Mouse (Mus musculus): ENCODE data around the gene Foxq1. TPM values are rescaled to one million over a fixed set of nuclear protein-coding genes. Genes with fewer than 3 reads are reported as not detected.
A peak's percentile ranks its signal among the peaks of the same experiment; 100 is the strongest.

Gene Foxq1
- polyA plus RNA-seq, 1 experiment from 2014 or later = 2.1 TPM

DNA sequence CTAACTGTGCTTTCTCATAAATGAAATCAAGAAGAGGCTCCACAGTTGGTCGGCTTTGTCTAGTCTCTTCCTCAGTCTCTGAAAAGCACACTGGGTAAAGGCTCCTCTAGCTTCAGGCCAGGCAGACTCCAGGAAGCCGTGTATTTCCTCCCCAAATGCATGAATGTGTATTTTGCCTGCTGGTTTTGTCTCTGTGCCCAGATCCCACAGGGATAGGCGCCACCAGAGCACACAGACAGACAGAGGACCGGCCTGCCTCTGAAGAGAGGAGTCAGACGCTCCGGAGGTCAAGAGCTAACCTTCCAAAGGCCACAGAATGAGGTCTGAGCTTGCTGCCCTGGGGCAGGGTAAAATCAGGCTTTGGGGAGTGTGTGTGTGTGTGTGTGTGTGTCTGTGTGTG, 21.6 kb downstream of the Foxq1 start:
- no peak for ATAC-seq
- H3K36me3 ChIP-seq = no peaks in the 10 kb centered on the region
- no peak overlapping the region for H3K4me2 ChIP-seq (replicated peaks)
- H3K27me3 ChIP-seq (replicated peaks) = no peaks in the 10 kb centered on the region
- WGBS = 42% methylated on average over 6 of the region's 6 CpGs
- 0 out of 2 replicates have a peak, but pooled peaks cover 4% of the 10 kb centered on the region for H3K4me1 ChIP-seq (replicated peaks)
- H3K4me3 ChIP-seq (replicated peaks) = no peak overlapping the region
- H3K9me3 ChIP-seq = no peaks in the 10 kb centered on the region
- H3K9ac ChIP-seq = no peak overlapping the region
- H3K27ac ChIP-seq = no peak overlapping the region

GRCm38 (mm10) chr13:31578389-31578788, 22.5 kb downstream of the Foxq1 start:
- peak; percentile 94 for ATAC-seq
- Histone ChIP-seq H3K4me1 (replicated peaks) (0 out of 2 replicates have a peak, but pooled peaks cover 4% of the 10 kb centered on the region), H3K9ac (no peak overlapping the region), H3K4me2 (replicated peaks) (no peak overlapping the region), H3K36me3 (no peaks in the 10 kb centered on the region), H3K4me3 (replicated peaks) (no peak overlapping the region), H3K27ac (no peak overlapping the region), H3K27me3 (replicated peaks) (no peaks in the 10 kb centered on the region), H3K9me3 (no peaks in the 10 kb centered on the region)
- 49% methylated on average over 10 of the region's 10 CpGs for WGBS

GRCm38 (mm10) chr13:31579866-31580265, 23.9 kb downstream of the Foxq1 start:
- Histone ChIP-seq H3K4me2 (replicated peaks) (no peak overlapping the region), H3K27me3 (replicated peaks) (no peaks in the 10 kb centered on the region), H3K27ac (no peak overlapping the region), H3K4me1 (replicated peaks) (0 out of 2 replicates have a peak, but pooled peaks cover 4% of the 10 kb centered on the region), H3K4me3 (replicated peaks) (no peak overlapping the region), H3K9ac (no peak overlapping the region), H3K9me3 (no peaks in the 10 kb centered on the region), H3K36me3 (no peaks in the 10 kb centered on the region)
- ATAC-seq = peak; percentile 79
- WGBS = 50% methylated on average over 9 of the region's 9 CpGs

DNA sequence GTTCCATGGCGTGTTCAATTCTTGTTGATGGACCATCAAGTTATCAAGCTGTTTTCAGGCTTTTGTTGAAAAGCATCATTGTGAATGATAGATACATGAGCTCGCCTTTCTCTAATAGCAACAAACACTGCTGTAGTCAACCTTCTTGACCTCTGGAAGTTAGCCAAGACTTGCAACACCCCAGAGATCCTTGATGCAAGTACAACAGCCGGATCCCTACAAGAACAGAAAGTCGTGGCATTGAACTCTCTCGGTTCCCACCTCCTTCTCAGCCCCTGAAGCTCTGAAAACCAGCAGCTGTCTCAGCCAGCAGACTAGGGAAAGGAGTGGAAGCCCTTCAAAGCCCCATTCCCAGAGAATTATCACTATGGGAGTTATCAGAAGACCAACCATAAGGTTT, 31.4 kb downstream of the Foxq1 start:
- H3K9me3 ChIP-seq = no peaks in the 10 kb centered on the region
- no peak for ATAC-seq
- no peaks in the 10 kb centered on the region for H3K27me3 ChIP-seq (replicated peaks)
- WGBS = 55% methylated on average over 5 of the region's 5 CpGs
- no peak overlapping the region for H3K4me2 ChIP-seq (replicated peaks)
- H3K36me3 ChIP-seq = no peaks in the 10 kb centered on the region
- H3K27ac ChIP-seq = no peak overlapping the region
- no peak overlapping the region for H3K4me3 ChIP-seq (replicated peaks)
- no peaks in the 10 kb centered on the region for H3K4me1 ChIP-seq (replicated peaks)
- H3K9ac ChIP-seq = no peak overlapping the region

DNA sequence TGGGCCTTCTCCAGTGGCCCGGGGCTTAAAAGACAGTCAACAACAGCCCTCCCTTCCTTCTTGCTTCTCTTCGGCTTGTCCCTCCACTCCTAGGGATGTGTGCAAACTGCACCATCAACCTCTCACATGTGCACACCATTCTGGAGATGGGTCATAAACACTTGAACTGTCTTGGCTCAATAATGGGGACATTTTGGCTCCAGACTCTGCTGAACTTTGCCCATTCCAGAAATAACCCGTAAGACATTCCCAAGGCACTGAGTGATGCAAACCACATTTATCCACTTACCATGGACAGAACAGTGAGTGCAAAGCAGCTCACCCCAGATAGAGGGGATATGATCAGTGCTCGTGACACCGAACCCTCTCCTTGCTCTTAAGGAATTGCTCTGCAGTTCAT, 43.6 kb downstream of the Foxq1 start:
- 78% methylated on average over 5 of the region's 5 CpGs for WGBS
- no peak overlapping the region for H3K4me3 ChIP-seq (replicated peaks)
- ATAC-seq = no peak
- no peak overlapping the region for H3K27ac ChIP-seq
- H3K36me3 ChIP-seq = no peaks in the 10 kb centered on the region
- H3K27me3 ChIP-seq (replicated peaks) = no peaks in the 10 kb centered on the region
- no peak overlapping the region for H3K4me2 ChIP-seq (replicated peaks)
- no peak overlapping the region for H3K9ac ChIP-seq
- H3K9me3 ChIP-seq = no peaks in the 10 kb centered on the region
- no peaks in the 10 kb centered on the region for H3K4me1 ChIP-seq (replicated peaks)

GRCm38 (mm10) chr13:31603964-31604363, 48.0 kb downstream of the Foxq1 start:
- Histone ChIP-seq H3K27ac (no peak overlapping the region), H3K36me3 (no peaks in the 10 kb centered on the region), H3K4me2 (replicated peaks) (no peak overlapping the region), H3K9ac (no peak overlapping the region), H3K4me1 (replicated peaks) (no peaks in the 10 kb centered on the region), H3K9me3 (no peaks in the 10 kb centered on the region), H3K27me3 (replicated peaks) (no peaks in the 10 kb centered on the region), H3K4me3 (replicated peaks) (no peak overlapping the region)
- no peak for ATAC-seq
- 84% methylated on average over 6 of the region's 6 CpGs for WGBS

Other genes starting within 250 kb of the Foxq1 start
- gene A530084C06Rik, start 3.2 kb downstream of the Foxq1 start, polyA plus RNA-seq (2015; fragmentation: Nextera tagmentation; extraction: Ambion mirVana) = not detected in 2 replicates
- 17.7 and 20.1 TPM in 2 replicates for gene Foxf2, start 69.7 kb downstream of the Foxq1 start, polyA plus RNA-seq (2015; fragmentation: Nextera tagmentation; extraction: Ambion mirVana)

Measured in intestine, embryonic 15.5 days (tissue).